Mouse (Mus musculus) c-Kit-positive CD71-negative TER-119-negative erythroid progenitor cells, embryonic 14.5 days (primary cell): ENCODE data around the gene Ifngr2.

Experiments used
- DNase-seq: peaks from one replicate; pipeline ENCODE4 v3.0.0-alpha.2; 2013; ENCODE audit warnings: low read depth

Ifngr2 gene

GRCm38 (mm10) chr16:91565292-91565951 lies 18.6 kb downstream of the Ifngr2 start:
- no peak for DNase-seq

GRCm38 (mm10) chr16:91566002-91566401 lies 19.1 kb downstream of the Ifngr2 start:
- no peak for DNase-seq

GRCm38 (mm10) chr16:91568960-91569359 lies 22.1 kb downstream of the Ifngr2 start:
- DNase-seq, result no peak

- no peak for DNase-seq
These were observed 24.2 kb downstream of the Ifngr2 start for GRCm38 (mm10) chr16:91571105-91571504.

GRCm38 (mm10) chr16:91575151-91575550 lies 28.3 kb downstream of the Ifngr2 start:
- DNase-seq, result no peak

GRCm38 (mm10) chr16:91578980-91579720 lies 32.3 kb downstream of the Ifngr2 start:
- DNase-seq, result no peak

GRCm38 (mm10) chr16:91582307-91582706 lies 35.4 kb downstream of the Ifngr2 start:
- DNase-seq, result peak; percentile 56

- DNase-seq, result no peak
These were observed 38.7 kb downstream of the Ifngr2 start for GRCm38 (mm10) chr16:91585617-91586016.

- DNase-seq, result no peak
These were observed 39.4 kb downstream of the Ifngr2 start for GRCm38 (mm10) chr16:91586244-91586643.

GRCm38 (mm10) chr16:91587730-91588453 lies 41.0 kb downstream of the Ifngr2 start:
- DNase-seq, result no peak

GRCm38 (mm10) chr16:91588703-91589102 lies 41.8 kb downstream of the Ifngr2 start:
- no peak for DNase-seq

GRCm38 (mm10) chr16:91592162-91592561 lies 45.3 kb downstream of the Ifngr2 start:
- DNase-seq, result no peak

GRCm38 (mm10) chr16:91593262-91593661 lies 46.4 kb downstream of the Ifngr2 start:
- DNase-seq, result no peak

GRCm38 (mm10) chr16:91595076-91595475 lies 48.2 kb downstream of the Ifngr2 start:
- no peak for DNase-seq

GRCm38 (mm10) chr16:91596397-91596778 lies 49.5 kb downstream of the Ifngr2 start:
- no peak for DNase-seq

- no peak for DNase-seq
These were observed 50.2 kb downstream of the Ifngr2 start for GRCm38 (mm10) chr16:91596779-91597671.

- DNase-seq, result peak; percentile 96
These were observed 50.8 kb downstream of the Ifngr2 start, which contains the start of gene Tmem50b for GRCm38 (mm10) chr16:91597672-91598010. Gene Tmem50b (minus strand): TSS chr16:91597800.

GRCm38 (mm10) chr16:91599242-91599641 lies 52.4 kb downstream of the Ifngr2 start:
- DNase-seq, result no peak

GRCm38 (mm10) chr16:91601081-91601480 lies 54.2 kb downstream of the Ifngr2 start:
- no peak for DNase-seq

- no peak for DNase-seq
These were observed 54.8 kb downstream of the Ifngr2 start for GRCm38 (mm10) chr16:91601693-91602092.

GRCm38 (mm10) chr16:91605156-91605555 lies 58.3 kb downstream of the Ifngr2 start:
- no peak for DNase-seq

- peak; percentile 36 for DNase-seq
These were observed 60.1 kb downstream of the Ifngr2 start for GRCm38 (mm10) chr16:91606958-91607357.
